Comparison of ENCODE assay signal across 18 mouse cellular contexts in the genomic region with DNA sequence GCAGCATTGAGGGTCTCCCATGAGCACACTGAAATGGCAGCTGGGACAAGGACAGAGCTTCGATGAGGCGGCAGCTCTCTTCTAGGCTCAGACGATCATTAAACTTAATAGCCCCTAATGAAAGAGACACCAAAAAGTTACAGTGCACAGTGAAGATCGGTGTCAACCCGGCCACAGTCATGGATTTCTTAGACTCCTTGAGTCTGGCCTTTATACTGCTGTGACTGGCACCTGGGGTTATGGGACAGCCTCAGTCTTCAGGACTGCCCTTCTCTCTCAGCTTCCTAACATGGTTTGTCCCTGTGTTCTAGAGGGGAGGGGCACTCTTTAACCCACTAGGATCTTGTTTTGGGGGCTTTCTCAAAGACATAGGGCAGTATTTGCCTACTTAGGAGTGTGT.
"Had no signal": no experiment of that assay in that cellular context is flagged by ENCODE, and none has a peak within 500 bp of the region (broad histone marks: within the 10 kb centered on the region; RNA-seq: fewer than 3 reads in every experiment).

No protein-coding gene starts in this region.

- H3K27me3 ChIP-seq: midbrain, embryonic 12.5 days; neural tube, embryonic 13.5 days; neural tube, embryonic 15.5 days had no signal

- DNase-seq: lung, embryonic 14.5 days; lung, postnatal 10 days; lung, postnatal 4 days; midbrain, embryonic 14.5 days; retina, postnatal 1 day; right cerebral cortex, adult 18-20 months; right cerebral cortex, postnatal 25 days; right cerebral cortex, postnatal 4 days; spleen, adult 18-20 months; thymus, adult 18-20 months; thymus, postnatal 14 days; thymus, postnatal 36 days had no signal

- ATAC-seq: midbrain, embryonic 16.5 days had no signal

- H3K9ac ChIP-seq: lung, embryonic 14.5 days; midbrain, embryonic 12.5 days; neural tube, embryonic 13.5 days; neural tube, embryonic 15.5 days had no signal

- H3K36me3 ChIP-seq: midbrain, embryonic 12.5 days; neural tube, embryonic 13.5 days had no signal

- H3K27ac ChIP-seq: midbrain, embryonic 10.5 days; midbrain, embryonic 12.5 days; neural tube, embryonic 13.5 days; neural tube, embryonic 15.5 days had no signal

- H3K9me3 ChIP-seq: midbrain, embryonic 10.5 days; midbrain, embryonic 12.5 days; neural tube, embryonic 13.5 days; neural tube, embryonic 15.5 days had no signal

- H3K4me3 ChIP-seq: midbrain, embryonic 10.5 days; midbrain, embryonic 12.5 days; myocyte; neural tube, embryonic 13.5 days; neural tube, embryonic 15.5 days had no signal

- H3K4me1 ChIP-seq: midbrain, embryonic 10.5 days; midbrain, embryonic 12.5 days had no signal

- H3K4me2 ChIP-seq: lung, embryonic 14.5 days; midbrain, embryonic 12.5 days; neural tube, embryonic 13.5 days; neural tube, embryonic 15.5 days had no signal
